Mouse (Mus musculus): ENCODE measurements around the gene Atp10b.

- no peak for TF ChIP-seq POLR2A (IDR thresholded peaks at IDR 0.05; ENCODE audit: low read depth, low read length)
- no peak for TF ChIP-seq CTCF (conservative IDR thresholded peaks at IDR 0.05; ENCODE audit: insufficient read depth, insufficient read length, low read depth, low read length)
Observed at GRCm38 (mm10) chr11:43230231-43230630, 80.6 kb downstream of the Atp10b start.
